Mouse (Mus musculus): Measurements from ENCODE around the gene Disp2.

Disp2 gene

GRCm38 (mm10) chr2:118779504-118780480 lies at the start of gene Disp2:
TSS of gene Disp2 (plus strand) at chr2:118779719.
- DNase-seq (ENCODE audit: low read depth, low spot score) = peak; percentile 92

- no peak for DNase-seq (ENCODE audit: low read depth, low spot score)
These were observed 49.5 kb upstream of the Disp2 start for GRCm38 (mm10) chr2:118729816-118730621.

- no peak for DNase-seq (ENCODE audit: low read depth, low spot score)
These were observed 49.0 kb upstream of the Disp2 start for GRCm38 (mm10) chr2:118730622-118730915.

- DNase-seq (ENCODE audit: low read depth, low spot score) = no peak
These were observed 47.5 kb upstream of the Disp2 start for GRCm38 (mm10) chr2:118731981-118732380.

- no peak for DNase-seq (ENCODE audit: low read depth, low spot score)
These were observed 46.2 kb upstream of the Disp2 start for GRCm38 (mm10) chr2:118733341-118733740.

GRCm38 (mm10) chr2:118740341-118740740 lies 39.2 kb upstream of the Disp2 start:
- no peak for DNase-seq (ENCODE audit: low read depth, low spot score)

- DNase-seq (ENCODE audit: low read depth, low spot score) = no peak
These were observed 38.3 kb upstream of the Disp2 start for GRCm38 (mm10) chr2:118741183-118741582.

- DNase-seq (ENCODE audit: low read depth, low spot score) = peak; percentile 59
These were observed 36.1 kb upstream of the Disp2 start for GRCm38 (mm10) chr2:118743261-118743943.

- DNase-seq (ENCODE audit: low read depth, low spot score) = no peak
These were observed 34.9 kb upstream of the Disp2 start for GRCm38 (mm10) chr2:118744621-118745020.

GRCm38 (mm10) chr2:118745232-118745884 lies 34.2 kb upstream of the Disp2 start, which contains the start of gene Inafm2:
TSS of gene Inafm2 (plus strand) at chr2:118745758.
- DNase-seq (ENCODE audit: low read depth, low spot score) = peak; percentile 88

- DNase-seq (ENCODE audit: low read depth, low spot score) = no peak
These were observed 33.3 kb upstream of the Disp2 start for GRCm38 (mm10) chr2:118745915-118746901.

- DNase-seq (ENCODE audit: low read depth, low spot score) = no peak
These were observed 32.1 kb upstream of the Disp2 start for GRCm38 (mm10) chr2:118747301-118747960.

GRCm38 (mm10) chr2:118749341-118749884 lies 30.1 kb upstream of the Disp2 start:
- DNase-seq (ENCODE audit: low read depth, low spot score) = no peak

- no peak for DNase-seq (ENCODE audit: low read depth, low spot score)
These were observed 29.0 kb upstream of the Disp2 start for GRCm38 (mm10) chr2:118750476-118750875.

GRCm38 (mm10) chr2:118751896-118752791 lies 27.4 kb upstream of the Disp2 start:
- no peak for DNase-seq (ENCODE audit: low read depth, low spot score)

GRCm38 (mm10) chr2:118752792-118753108 lies 26.8 kb upstream of the Disp2 start:
- no peak for DNase-seq (ENCODE audit: low read depth, low spot score)

GRCm38 (mm10) chr2:118754143-118754542 lies 25.4 kb upstream of the Disp2 start:
- DNase-seq (ENCODE audit: low read depth, low spot score) = no peak

GRCm38 (mm10) chr2:118755407-118755806 lies 24.1 kb upstream of the Disp2 start:
- no peak for DNase-seq (ENCODE audit: low read depth, low spot score)
